Mouse (Mus musculus) left cerebral cortex, postnatal 4 days (tissue): ENCODE measurements at regions not wholly inside any gene's neighbourhood (a gene's known extent, or its start where the extent isn't known, plus 50 kb on each side); places are given as distances from the start of the nearest gene placed in this dataset.
"Not testable (repeated sequence)": the region's sequence is repeated elsewhere in the genome, so short reads cannot be mapped to it uniquely, and the experiment has no call there.

Experiments used
- DNase-seq: peaks from one replicate; pipeline ENCODE4 v3.0.0-alpha.2; 2022
- intact Hi-C: fragments of 180-260 bp; cut with DNase I; formaldehyde crosslinking; loops from one replicate; pipeline ENCODE4 v1.15.1; 2025

DNA sequence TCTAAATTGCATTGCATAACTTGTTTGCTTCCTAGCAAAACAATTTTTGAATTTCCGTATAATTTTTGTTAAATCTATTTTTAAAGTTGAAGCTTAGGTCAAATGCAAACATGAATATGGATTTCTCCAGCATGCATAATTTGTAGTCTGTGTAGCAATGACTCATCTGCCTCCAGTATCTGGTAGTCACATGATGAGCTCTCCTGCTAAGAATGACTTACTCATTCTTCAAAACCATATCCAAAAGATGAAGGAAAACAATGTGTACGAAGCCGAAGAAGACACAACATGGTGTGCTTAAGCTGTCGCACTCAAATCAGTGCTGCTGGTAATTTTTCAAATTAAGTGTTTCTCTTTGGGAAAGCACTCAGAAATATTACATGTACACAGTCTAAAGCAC, 1453.2 kb upstream of the Gje1 start:
- DNase-seq, result no peak
- intact Hi-C loops, result no loop called here

DNA sequence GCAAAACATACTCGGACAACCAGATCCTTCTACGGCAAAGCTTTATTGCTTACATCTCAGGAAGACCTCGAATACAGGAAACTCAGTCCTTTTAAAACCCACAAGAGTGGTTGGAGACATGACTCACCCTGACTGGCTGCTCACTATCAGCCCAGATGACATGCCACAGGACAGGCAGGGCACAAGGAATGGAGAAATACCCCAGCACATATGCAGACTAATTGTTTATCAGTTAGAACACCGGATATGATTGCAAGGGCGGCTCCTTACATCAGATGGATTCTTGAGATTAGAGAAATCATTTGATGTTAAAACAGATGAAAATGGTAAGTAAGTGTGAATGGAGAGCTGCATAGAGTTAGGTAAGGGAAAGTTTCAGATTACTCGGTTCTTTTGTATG, 1441.5 kb upstream of the Gje1 start:
- intact Hi-C loops, DNase-seq: not testable (repeated sequence)

DNA sequence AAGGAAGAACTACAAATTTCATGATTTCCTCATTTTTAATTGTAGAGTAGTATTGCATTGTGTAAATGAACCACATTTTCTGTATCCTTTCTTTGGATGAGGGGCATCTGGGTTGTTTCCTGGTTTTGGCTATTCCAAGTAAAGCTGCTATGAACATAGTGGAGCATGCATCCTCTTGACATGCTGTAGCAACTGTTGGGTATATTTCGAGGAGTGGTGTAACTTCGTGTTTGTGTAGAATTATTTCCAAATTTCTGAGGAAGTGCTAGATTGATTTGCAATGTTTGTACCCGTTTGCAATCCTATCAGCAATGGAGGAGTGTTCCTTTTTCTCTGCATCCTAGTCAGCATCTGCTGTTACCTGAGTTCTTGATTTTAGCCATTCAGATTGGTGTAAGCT, 1440.4 kb upstream of the Gje1 start:
- intact Hi-C loops, result no loop called here
- DNase-seq, result no peak

DNA sequence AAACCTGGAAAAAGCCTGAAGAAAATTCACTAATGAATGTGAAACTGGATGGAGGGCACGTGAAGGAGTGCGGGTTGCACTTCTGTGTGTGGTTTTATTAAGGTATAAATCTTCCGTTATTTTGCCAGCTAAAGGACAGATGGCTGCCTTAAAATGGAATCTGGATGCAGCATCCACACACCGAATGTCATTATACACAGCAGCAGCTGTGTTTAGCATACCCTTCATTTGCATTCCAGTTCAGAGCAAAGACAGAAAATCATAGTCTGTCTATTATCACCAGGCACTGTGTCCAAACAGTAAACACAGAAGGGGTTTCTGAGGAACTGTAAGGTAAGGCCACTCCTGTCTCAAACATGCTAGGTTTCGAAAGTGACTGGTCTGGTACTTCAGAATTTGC, 1438.9 kb upstream of the Gje1 start:
- no peak for DNase-seq
- intact Hi-C loops, result no loop called here

DNA sequence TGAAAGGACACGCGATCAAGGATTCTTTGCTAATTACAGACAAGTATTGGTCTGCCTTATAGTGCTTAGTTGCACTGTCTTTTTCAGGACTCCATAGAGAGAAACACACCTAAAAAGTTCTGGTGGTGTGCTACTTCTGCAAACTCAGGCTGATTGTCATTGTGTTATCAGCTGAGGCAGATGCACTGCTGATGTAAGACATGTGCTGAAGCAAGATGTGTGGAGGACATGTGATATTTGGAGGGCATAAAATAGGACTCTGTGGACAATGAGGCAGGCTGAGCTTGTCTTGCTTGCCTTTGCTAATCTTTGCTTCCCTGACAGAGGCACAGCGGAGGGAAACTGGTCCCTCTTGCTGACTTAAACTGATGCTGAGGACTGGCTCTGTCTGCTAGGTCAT, 1431.0 kb upstream of the Gje1 start:
- DNase-seq, result no peak
- intact Hi-C loops, result no loop called here

DNA sequence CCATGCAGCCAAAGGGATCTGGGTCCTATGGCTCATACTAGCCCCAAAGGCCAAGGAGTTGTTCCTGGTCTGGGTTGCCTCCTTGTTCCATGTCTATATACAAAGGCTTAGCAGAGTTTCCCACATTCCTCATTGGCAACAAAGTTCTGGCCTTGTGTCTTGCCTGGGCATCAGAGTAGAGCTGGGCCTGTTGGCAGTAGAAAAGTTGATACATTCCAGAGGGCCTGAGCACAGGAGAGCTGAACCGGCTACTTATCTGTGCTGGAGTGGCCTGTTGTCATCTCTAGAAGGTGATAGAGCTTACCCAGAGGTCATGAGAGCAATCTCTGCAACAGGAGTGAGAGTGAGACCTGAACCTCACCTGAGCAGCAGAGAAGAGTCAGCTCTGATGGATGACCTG, 1427.4 kb upstream of the Gje1 start:
- intact Hi-C loops, result no loop called here
- DNase-seq, result no peak

DNA sequence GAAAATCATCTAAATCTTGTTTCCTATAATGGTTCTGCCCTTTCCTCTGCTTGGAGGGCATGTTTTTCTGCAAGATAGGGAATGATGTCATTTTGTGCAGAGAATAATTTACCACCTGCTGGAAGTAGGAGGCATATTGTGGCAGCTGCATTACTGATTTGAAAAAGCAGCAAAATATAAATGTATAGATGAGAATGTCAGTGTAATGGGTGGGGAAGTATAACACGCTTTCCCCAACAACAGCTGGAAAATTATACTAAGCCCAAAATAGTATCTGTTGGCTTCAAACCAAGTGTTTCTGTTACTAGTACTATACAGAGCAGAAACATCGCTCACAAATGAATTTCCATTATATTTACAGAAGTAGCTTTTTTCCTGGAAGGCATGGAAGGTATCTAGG, 1405.9 kb upstream of the Gje1 start:
- intact Hi-C loops, result no loop called here
- DNase-seq, result no peak

DNA sequence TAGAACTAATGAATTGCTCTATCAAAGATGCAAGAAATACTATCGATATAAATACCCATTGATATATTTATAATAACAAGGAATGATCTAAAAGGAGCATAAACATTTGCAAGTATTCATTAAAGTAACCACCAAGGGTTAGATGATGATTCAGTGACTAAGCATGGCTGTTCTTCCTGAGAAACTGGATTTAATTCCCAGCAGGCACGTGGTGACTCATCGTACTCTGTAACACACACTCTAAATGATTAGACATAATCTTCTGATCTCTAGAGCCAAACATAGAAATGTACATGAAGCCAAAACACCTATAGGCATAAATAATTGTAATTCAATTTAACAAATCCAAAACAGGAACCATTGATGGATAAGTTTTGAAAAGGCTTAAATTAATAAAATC, 1370.2 kb upstream of the Gje1 start:
- intact Hi-C loops, result no loop called here
- DNase-seq, result no peak

DNA sequence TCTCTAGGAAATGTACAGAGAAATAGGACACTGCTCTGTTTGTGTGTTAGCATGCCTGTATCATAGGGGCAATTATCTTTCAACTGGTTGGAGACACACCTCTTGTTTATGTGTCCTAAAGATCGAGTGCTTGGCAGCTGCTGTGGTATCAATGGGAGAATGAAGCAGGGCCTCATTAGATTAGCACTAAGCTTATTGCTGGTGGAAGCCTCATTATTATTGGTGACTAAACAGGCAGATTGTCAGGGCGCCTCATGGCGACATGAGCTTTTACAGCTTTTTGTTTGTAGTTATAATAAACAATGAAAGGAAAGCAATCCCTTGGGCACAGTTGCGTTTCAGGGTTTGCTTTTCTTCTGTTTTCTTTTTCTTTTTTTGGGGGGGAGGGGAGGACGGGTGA, 1335.0 kb upstream of the Gje1 start:
- intact Hi-C loops, result no loop called here
- DNase-seq, result no peak

DNA sequence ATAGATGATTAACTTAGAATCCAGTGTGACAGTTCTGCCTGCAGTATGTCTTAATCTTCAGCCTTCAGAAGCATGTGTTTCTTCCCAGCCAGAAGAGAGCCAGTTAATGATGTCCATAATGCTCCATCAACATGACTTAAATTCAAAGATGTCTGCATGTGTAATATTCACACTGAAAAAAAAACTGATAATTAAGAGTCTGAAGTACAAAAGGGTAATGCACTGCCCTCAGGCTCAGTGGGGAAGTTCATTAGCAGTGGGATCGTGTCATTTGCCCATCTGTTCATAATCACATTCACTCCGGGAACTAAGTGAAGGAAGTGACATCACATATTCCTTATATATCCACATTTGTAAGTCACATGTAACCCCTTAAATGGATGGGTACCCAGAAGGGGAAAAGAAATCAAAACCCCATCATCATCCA, 1334.5 kb upstream of the Gje1 start:
- intact Hi-C loops, result no loop called here
- DNase-seq, result peak; percentile 11

DNA sequence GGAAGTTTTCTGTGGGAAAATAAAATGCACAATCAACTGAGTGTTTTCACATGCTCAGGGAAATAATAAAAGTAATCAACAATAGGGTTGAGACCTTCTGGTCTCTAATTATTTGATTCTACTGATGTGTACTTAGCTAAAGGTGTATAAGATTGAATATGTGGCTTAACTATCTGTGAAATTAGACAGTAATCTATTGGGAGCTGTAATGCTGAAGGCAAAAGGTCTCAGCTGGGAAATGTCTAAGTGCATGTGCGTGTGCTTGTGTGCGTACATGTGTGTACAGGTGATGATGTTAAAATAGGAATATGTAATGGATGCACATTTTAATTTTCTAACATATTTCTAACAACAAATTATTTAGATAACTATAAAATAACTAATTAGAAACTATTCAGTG, 1318.2 kb upstream of the Gje1 start:
- no peak for DNase-seq
- intact Hi-C loops, result no loop called here

DNA sequence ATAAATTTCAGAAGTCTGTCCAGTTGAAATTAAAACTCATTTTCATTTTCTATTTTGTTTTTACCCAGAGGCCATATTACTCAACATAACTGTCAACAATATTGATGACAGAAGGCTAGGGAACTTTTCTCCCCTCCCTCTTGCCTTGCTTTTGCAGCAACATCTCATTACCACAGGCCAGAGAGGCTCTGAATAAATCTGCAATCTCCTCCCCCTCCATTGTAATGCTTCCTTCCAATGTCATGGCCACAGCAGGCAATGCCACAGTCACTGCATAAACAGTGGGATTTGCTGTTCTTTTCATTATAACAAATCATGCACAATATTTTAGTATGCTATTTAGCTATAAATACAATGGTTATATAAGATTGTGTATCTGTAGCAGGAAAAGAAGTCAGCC, 1315.1 kb upstream of the Gje1 start:
- intact Hi-C loops, result no loop called here
- no peak for DNase-seq

DNA sequence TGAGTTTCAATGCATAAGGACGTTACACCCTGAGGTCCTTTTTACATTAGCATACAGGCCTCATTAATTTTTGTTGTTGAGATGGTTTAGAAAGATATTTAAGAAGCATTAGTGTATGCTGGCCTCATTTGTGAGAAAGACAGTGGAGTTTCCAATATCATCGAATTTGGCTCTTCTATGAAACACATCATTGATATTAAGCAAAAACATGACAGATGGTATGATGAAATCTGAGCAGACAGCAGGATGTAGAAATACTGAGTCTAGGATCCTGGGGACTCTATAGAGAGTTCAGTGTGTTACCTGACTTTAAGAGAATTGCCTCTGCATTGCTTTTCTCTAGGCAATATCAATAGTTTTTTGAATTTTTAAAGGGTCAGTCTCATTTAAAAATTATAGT, 1312.8 kb upstream of the Gje1 start:
- intact Hi-C loops, result no loop called here
- no peak for DNase-seq

DNA sequence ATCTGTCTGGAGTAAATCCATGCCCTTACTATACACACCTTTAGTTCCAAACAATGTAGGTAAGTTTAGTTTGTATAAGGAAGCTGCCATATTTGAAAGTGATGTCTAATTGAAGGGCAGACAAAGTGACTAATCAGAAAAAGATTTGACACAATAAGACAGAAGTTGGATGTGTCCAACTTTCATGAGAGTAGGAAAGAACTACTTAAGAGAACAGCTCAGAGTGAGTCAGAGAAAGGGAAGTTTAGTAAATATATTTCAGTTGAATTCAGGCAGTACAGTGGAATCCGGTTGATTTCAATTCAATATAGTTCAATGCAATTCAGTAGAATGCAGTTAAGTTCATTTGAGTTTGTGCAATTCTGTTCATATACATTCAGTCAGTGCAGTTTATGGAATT, 1296.8 kb upstream of the Gje1 start:
- intact Hi-C loops, result no loop called here
- DNase-seq, result no peak

DNA sequence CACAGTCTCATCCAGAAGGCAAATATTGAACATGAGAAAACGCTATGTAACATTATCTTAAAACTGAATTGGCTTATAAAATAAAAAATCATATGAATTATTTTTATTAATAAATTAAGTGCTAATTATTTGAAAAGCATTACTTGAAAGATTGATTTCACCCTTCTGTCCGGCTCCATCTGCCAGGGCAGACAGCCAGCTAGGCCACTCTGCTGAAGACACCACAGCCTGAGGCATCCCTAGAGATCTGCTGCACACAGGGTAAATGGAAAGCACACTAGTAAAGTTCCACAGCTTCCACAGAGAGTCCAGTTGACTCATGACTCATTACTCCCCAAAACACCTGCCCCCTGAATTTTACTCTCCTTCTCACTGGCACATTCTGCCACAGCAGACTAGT, 1283.2 kb upstream of the Gje1 start:
- intact Hi-C loops, result no loop called here
- DNase-seq, result peak; percentile 28

DNA sequence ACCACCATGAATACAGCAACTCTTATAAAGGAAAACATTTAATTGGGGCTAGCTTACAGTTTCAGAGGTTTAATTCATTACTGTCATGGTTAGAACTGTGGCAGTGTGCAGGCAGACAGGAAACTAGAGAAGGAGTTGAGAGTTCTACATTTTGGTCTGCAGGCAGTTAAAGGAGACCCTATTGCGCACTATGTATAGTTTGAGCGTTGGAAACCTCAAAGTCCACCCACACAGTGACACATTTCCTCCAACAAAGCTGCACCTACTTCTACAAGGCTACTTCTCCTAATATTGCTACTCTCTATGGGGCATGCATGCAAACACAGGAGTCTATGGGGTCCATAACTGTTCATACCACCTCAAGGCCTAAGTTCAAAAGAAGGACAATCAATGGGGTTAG, 1275.3 kb upstream of the Gje1 start:
- intact Hi-C loops, result no loop called here
- DNase-seq, result no peak
